Mouse (Mus musculus) lung, postnatal 0 days (tissue): ENCODE results near the gene Gsta3.

Source experiments
- CTCF ChIP-seq: IDR thresholded peaks from 2 replicates; pipeline ENCODE4 v1.5.1; 2016; ENCODE audit warnings: antibody characterized with exemption, mild to moderate bottlenecking
- EP300 ChIP-seq: IDR thresholded peaks from 2 replicates; pipeline ENCODE4 v1.6.1; 2016; ENCODE audit warnings: antibody characterized with exemption, mild to moderate bottlenecking, control low read depth

DNA sequence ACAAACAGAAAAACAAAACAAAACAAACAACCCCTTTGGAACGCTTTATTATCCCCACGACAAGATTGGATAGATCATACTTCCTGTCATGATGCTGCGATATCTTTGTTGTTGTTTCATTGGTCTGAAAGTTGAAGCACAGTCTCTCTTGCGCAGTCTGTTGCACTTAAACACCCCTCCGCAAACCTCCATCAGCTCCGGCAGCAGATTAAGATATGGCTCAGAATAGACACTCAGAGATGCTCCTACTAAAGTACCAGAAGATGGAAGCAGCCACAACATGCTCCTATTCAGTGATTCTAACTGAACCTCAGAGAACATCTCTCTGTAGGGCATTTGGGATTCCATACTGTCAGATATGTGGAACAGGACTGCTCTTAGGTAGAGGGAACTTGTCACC lies 32.7 kb downstream of the Gsta3 start:
- TF ChIP-seq EP300, result no peak
- TF ChIP-seq CTCF, result no peak
